Mouse (Mus musculus) liver, adult 2 months (tissue): ENCODE data around the gene Fyttd1.

Experiments used
- CTCF ChIP-seq: fragments of 200-500 bp; IDR thresholded peaks from 2 replicates; pipeline ENCODE4 v1.5.1; 2011; ENCODE audit warnings: low read depth, low read length, control low read depth
- POLR2A ChIP-seq: fragments of 200-500 bp; IDR thresholded peaks from 2 replicates; pipeline ENCODE4 v1.6.1; 2011; ENCODE audit warnings: low read length, control low read depth; ENCODE audit not compliant: insufficient read depth; ENCODE audit errors: extremely low read depth

- TF ChIP-seq CTCF = no peak
- TF ChIP-seq POLR2A = no peak
Observed at GRCm38 (mm10) chr16:32949281-32949680, 72.0 kb downstream of the Fyttd1 start.
